Mouse (Mus musculus) neural tube, embryonic 10.5 days (tissue): ENCODE measurements around the gene Gm45062.
"Not testable (repeated sequence)": the region's sequence is repeated elsewhere in the genome, so short reads cannot be mapped to it uniquely, and the experiment has no call there.

Experiments used
- DNase-seq: peaks from one replicate; pipeline ENCODE4 v3.0.0-alpha.2; 2017; ENCODE audit warnings: low spot score; ENCODE audit errors: extremely low spot score

The Gm45062 gene

DNA sequence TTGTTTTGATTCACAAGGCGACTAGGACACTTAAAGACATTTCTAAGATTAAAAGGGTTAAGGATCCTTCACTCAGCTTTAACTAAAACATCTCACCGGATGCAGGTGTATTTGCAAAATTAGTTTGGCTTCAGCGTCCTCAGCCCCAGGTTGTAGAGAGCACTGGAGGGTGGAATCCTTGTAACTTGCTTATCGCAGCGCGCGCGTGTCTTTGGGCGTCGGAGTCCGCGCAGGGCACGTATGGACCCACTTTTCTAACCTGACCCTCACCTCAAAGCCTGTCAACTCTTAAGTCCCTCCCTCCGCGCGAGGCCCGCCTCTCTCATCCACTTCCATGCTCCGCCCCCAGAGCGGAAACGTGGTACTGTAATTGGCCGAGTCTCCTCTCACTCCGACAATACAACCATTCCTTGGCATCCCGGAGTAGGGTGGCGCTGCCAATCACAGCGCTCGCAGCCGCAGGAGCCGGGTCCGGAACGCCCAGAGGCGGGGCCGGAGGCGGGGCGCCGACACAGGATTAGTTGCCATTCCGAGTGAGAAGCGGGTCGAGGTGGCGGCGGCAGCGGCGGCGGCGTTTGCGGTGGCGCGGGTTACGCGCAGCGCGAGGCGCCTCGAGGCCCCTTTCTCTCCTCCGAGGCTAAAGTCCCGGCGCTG is 249.8 kb downstream of the Gm45062 start:
- peak; percentile 99 for DNase-seq

DNA sequence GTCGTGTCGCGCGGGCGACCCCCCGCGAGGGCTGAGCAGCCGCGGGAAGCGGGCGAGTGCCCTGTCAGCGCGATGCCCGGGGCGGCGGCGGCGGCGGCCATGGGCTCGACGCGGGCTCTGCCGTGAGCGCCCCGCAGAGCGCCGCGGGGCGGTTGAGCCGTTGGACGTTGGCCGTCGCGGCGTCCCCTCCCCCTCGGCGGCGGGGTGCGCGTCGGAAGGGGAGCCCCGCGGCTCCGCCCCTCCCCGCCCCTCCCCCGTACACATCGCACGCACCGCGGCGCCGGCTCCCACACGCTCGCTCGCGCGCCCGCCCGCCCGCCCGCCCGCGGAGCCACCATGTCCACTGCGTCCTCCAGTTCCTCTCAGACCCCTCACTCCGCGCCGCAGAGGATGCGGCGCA is 250.3 kb downstream of the Gm45062 start, which contains the start of gene Glcci1:
Glcci1 (plus strand) TSS at position 50 of the 400 bp plus-strand sequence.
- peak; percentile 82 for DNase-seq

DNA sequence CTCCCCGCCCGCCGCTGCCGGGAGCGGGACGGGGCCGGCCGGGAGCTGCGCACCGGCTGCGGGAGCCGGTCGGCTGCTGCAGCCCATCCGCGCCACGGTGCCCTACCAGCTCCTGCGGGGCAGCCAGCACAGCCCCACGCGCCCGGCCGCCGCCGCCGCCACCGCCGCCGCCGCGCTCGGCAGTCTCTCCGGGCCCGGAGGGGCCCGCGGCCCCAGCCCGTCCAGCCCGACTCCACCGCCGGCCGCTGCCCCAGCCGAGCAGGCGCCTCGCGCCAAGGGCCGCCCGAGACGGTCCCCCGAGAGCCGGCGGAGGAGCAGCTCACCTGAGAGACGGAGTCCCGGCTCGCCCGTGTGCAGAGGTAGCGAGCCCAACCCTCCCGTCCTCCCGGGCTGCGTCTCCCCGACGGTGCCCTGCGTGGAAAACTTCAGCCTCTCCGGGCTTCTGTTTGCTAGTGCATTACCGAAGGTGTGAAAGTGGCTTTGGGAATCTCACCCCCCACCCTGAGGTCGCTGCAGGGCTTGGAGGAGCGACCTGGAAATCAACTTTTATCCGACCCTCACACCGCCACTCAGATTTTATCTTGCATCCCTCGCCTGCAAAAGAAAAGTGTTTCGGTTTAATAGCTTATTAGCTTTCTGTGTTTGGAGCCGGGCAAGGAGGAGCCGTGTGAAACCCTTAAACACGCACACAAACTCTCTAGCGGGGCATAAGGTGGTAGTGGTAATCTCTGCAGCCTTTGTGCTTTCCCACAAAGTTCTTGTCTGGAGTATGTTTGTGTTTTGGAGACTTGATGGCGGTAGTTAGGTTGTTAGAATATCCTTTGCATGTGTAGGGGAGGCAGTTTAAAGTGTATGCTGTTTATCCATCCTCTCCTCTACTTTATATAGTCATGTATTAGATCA is 251.0 kb downstream of the Gm45062 start:
- peak; percentile 71 for DNase-seq

DNA sequence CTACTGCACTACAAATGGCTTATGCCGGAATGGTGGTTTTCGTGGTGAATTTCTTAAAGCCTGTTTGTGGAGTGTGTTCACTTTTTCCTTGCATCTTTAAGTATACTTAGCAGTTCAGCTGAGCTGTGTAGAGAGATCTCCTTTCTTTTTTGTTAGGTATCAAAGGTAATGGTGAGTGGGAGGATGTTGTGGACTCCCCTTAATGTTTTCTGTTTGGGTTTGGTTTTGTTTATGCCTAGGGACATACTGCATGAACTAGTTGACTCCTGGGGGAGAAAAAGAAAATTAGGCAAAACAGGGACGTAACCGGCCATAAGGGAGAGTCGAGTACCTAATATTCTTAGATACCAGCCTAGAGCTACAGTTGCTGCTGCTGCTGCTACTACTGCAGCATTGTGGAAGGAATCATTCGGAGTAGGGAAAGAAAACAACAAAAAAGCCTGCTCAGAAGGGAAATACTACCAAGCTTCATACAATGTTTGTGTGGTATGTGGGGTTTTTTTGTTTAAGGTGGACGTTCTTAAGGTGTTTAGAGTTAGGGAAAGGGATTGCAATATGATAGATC is 251.7 kb downstream of the Gm45062 start:
- DNase-seq, result peak; percentile 18

DNA sequence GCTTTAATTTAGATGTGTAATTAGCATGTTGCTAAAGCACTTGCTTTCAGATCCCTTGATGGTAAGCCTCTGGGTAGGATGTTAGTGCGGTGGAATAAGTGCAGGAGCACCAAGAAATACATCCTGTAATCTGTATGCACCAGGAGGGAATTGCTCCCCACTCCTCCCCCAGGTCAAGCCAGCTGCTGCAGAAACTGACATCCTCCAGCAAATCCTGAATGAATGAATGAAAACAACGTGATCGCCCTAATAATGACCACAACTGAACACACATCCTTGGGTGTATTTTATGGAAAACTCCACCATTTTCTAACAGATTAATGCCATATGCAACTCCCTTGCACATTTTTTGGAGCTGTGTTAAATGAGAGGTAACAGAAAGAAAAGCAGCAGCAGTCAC is 252.2 kb downstream of the Gm45062 start:
- DNase-seq, result peak; percentile 36

DNA sequence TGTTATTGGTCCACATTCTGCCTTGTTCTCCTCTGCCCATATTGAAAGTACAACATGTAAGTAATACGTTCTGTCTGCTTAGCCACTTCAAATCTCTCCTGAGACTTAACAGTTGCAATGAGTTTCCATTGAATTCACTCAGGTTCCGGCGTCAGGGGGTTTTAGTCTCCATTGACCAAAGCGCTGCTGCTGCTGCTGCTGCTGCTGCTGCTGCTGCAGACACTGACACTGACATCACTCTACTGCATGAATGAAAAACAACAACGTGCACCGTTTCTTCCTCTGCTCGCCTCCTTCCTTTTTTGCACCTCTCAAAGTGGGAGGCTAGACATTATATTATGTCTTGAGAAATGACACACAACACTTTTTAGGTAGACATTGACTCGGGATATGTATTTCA is 253.2 kb downstream of the Gm45062 start:
- DNase-seq, result peak; percentile 19

DNA sequence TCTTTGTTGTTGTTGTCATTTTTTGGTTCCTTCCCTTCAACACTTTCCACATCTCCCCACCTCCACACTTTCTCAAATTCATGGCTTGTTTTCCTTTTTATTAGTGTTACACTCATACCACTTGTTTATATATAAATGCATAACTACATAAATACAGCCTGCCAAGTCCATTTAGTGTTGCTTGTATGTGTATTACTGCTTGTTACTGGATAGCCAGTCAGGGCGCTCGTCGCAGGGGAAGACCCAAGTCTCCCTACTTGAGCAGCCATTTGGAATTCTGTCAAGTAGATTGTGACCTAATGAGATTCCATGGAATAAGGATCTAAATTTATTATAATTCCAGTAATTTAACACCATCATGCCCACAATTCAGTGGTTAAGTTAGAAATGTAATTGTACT is 260.4 kb downstream of the Gm45062 start:
- no peak for DNase-seq

DNA sequence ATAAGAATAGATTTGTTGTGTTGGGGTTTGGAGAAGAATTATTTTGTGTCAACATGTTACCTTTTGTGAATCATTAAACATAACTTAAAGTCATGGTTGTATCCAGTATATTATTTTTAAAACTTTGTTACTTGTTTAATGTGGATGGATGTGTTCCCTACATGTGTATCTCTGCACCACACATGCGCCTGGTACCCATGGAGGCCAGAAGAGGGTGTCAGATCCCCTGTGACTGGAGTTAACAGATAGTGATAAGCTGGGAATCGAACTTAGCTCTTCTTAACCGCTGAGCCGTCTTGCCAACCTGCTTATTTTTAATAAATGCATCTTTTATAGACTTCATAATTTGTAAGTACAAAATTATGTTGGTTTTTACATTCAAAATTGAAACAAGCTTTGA is 262.0 kb downstream of the Gm45062 start:
- no peak for DNase-seq

DNA sequence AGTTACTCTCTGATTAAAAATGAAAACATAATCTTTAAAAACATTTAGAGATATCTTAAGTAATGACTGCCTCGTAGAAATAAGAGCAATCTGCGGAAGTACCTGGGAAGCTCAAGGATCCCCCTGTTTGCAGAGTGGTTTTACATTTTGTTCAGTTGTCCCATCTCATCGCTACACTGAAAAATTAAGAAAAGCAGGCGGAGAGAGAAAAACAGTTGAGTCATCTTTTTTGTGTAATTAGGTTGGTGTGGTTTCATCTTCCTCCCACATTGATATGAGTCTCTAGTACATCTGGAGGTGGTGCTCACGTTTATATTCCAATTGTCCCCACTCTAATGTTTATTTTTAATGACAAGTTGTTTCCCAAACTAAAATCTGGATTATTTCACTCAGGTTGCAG is 265.5 kb downstream of the Gm45062 start:
- DNase-seq, result no peak

DNA sequence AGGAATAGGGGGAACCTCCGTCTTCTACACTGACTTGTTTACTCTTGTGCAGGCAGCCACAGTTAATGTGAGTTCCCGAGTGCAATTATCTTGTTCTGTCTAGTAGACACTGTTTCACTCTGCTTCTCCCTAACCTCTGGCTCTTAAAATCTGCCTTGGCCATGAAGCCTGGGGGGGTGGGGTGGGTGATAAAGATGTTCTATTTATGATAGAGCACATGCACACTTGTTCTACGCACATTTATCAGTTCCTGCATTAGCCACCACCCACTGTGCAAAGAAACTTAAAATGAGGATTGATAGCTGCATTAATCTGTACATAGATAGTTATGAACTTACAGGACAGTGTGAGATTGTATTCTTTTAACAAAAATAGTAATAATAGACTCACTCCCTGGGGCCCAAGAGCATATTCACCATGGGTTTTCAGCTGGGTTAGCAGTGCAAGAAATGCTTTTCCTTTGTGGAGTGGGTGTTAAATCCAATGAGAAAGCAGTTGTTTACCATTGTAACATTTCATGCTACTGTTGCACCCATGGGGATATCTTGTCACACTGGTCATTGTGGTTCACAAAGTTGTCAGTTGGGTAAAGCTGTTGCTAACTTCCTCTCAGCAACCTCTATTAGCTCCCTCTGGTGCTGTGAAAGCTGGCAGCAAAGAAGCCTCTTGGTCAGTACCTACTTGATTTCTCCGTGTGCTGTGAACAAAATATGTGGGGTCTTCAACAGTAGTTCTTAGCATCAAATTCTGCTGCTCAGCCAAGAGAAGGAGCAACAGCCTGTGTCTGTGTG is 272.0 kb downstream of the Gm45062 start:
- DNase-seq, result no peak

DNA sequence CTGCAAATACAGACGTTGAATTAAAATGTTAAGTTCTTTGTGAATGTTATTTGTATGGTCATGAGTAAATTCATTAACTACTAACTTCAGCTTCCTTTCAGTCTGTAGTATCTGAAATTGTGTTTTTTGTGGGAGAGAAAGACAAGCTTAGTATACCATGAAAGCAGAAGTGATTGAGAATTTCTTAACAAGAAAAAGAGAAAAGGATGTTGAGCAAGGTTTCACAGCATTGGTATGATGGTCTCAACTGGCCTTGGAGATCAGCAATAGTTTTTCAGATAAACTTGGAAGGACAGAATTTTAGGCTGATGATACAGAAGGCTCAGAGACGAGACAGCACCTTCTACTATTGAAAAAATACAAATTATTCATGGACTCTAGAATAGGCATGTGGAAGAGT is 277.7 kb downstream of the Gm45062 start:
- no peak for DNase-seq

DNA sequence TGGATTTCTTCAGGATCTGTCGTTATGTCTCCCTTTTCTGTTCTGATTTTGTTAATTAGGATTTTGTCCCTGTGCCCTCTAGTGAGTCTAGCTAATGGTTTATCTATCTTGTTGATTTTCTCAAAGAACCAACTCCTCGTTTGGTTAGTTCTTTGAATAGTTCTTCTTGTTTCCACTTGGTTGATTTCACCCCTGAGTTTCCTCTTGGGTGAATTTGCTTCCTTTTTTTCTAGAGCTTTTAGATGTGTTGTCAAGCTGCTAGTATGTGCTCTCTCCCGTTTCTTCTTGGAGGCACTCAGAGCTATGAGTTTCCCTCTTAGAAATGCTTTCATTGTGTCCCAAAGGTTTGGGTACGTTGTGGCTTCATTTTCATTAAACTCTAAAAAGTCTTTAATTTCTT is 282.3 kb downstream of the Gm45062 start:
- DNase-seq, result not testable (repeated sequence)

DNA sequence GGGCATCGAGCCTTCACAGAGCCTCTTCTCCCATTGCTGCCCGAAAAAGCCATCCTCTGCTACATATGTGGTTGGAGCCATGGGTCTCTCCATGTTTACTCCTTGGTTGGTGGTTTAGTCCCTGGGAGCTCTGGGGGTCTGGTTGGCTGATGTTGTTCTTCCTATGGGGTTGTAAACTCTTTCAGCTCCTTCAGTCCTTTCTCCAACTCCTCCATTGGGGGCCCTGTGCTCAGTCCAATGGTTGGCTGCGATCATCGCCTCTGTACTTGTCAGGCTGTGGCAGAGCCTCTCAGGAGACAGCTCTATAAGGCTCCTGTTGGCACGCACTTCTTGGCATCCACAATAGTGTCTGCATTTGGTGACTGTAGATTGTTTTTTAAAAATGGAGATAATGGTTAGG is 285.6 kb downstream of the Gm45062 start:
- DNase-seq, result no peak

DNA sequence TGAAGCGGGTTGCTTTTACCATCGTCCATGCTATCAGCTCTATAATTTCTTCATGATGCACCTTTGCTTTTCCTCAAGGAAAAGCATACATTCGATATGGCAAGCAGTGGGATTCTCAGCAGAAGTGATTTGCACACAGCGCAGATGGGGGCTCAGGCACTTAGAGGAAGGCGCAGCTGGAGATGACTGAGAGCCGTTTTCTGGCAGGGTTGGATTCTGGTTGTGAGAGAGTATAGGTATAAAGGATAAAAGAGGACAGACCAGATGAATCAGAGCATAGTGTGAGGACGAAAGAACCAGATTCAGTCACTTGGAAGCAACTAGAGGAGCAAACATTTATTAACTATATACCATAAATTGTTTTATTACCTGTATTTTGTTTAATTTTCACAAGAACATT is 286.5 kb downstream of the Gm45062 start:
- no peak for DNase-seq

DNA sequence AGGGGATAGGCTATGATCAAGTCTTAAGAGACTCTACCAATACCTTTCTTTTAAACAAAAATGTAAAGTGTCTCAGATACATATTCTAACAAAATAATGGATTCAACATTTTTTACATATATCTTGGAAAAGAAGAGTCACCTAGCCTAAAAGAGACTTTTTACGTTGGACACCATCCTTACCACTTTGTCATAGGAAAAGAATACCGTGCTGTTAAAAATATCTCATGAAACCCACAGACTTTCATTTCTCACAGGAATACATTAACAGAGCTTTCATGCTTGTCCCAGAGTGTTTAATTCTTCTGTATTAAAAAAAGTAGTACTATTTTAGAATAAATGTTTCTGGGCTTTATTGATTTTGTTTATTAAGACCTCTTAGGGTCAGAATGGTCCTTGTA is 291.9 kb downstream of the Gm45062 start:
- DNase-seq, result no peak

DNA sequence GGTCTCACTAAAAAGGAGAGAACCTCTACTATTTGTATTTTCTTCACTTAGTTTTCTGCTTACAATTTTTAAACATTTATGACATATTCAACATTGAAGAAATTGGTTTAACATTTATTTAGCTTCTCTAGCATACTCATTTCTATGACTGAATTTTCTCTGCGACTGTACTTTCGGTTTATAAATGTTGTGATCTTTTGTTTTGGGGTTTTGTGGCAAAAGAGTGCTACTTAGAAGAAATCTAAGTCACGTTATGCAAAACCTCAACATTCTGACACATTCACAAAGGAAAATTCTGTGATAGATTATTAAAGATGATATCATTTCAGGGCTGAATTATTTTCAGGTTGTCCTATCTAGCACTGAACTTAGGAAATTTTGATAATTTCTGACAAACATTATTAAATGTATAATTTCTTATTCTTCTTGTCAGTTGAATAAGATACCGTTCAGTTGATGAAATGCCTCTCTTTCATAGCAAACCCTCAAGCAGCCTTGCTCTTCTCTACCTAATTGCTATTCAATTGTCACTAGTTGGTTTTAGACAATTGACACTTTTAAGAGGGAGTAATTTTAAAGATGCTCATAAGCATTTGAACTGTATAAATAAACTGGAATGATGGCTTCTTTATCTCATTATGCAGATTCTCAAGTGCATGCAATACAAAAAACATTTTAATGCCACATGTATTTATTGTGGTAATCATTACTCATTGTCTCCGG is 297.8 kb downstream of the Gm45062 start:
- no peak for DNase-seq

DNA sequence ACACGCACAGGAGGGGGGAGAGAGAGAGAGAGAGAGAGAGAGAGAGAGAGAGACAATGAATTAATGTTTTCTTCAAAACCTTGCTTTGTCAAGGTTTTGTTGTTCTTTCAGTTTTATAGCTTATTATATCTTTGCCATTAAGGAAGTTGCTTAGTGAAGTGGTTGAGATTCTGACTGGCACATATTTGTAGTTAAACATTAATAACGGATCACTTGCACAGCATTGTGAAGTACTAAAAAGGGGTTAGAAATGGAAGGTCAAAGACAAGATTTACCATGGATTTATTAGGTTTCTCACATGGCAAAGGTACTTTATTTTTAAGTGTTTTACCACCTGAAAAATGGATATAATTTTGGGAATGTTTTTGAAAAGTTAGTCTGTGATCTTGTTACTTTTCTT is 301.4 kb downstream of the Gm45062 start:
- DNase-seq, result no peak

DNA sequence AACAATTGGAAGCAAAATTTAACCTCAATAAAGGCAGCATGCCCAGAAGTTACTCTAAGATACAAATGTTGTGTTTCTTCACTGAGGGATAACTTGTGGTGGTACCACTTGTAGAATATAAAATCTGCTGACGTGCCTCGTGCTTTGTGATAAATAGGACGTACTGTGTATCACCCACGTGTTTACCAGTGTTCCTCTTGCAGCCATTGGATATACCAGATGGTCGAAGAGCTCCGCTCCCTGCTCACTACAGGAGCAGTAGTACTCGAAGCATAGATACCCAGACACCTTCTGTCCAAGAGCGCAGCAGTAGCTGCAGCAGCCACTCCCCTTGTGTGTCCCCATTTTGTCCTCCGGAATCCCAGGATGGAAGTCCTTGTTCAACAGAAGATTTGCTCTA is 323.1 kb downstream of the Gm45062 start:
- no peak for DNase-seq

DNA sequence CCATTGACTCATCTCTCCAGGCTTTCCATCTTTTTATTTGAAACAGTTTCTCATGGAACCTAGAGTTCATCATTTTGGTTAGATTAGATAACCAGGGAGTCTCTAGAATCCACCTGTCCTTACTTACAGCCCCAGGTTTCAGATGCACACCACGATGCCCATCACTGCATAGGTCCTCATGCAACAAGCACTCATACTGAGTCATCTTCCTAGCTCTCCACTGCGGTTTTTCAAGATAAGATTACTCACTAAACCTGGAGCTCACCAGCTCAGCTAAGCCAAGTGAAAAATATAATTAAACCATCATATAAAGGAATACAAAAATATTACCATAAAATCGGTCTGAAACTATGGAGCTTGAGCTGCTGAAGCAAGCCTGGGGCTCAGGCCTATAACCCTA is 324.6 kb downstream of the Gm45062 start:
- no peak for DNase-seq

DNA sequence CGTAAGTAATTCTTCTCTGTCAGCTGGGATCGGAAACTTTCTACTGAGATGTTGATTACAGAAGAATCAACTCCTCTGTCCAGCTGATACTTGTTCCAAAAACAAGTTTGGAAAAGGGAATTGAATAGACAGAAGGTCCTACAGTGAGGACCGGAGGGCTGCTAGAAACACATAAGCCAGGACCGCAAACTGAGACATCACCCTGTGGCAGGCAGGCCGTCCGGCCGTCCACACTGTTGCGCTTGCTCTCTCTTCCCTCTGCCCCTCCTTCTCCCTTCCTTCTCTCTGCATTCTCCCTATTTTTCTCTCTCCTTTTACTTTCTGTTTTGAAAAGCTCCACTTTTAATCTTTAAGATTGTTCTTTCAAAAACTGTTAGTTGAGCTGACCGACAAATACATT is 332.4 kb downstream of the Gm45062 start:
- DNase-seq, result no peak

DNA sequence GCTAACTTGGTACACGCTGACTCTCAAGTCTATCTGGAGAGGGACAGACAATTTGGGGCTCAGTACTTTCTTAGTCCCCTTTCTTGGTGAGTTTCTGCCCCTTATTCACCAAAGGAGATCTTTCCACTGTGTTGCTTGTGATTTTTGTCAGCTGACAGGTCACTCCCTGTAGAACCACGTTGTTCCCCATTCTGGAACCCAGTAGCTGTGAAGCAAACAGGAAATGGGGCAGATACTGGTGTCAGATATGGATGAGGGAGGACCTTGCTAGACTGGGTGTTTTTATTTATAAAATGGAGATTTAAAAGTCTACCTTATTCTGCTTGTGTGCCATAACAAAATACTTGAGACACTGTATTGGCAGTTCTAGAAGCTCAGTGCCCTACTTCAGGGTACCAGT is 358.1 kb downstream of the Gm45062 start:
- DNase-seq, result no peak
